Mouse (Mus musculus): ENCODE results near the gene Slc43a1.

Gene Slc43a1

DNA sequence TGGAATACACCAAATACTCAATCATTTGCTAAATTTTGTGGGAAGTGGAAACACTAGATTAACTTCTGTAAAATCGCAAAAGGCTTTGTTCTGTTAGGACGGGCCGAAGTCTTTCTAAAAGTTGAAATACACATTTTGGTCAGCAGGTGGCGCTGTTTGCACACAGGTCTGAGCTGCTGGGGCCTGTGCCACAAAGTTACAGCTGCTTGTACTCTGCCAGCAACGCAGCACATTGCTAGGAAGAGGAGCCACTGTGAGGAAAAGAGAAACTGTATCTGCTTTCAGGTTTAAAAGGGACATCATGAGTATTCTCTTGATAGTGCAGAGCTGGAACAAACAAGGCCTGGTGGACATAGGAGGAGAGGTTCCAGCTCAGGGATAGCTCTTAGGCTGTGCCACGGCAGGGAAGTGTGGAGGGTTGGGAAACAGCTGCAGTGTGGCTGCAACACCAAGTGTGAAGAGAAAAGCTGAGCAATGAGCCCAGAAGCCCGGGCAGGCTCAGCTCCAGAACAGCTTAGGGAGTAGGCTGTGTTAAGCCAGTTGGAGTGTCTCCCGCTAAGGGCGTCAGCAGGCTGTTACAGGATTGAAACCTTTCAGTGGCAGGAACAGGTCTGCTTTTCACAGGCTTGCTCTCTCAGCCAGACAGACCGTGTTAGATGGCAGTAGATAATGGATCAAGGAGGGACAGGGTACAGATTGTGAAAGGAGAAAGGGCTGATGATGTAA lies 6.8 kb upstream of the Slc43a1 start:
- DNase-seq (ENCODE audit: low spot score in 2 of 2) = peak; percentile 71 to 81

DNA sequence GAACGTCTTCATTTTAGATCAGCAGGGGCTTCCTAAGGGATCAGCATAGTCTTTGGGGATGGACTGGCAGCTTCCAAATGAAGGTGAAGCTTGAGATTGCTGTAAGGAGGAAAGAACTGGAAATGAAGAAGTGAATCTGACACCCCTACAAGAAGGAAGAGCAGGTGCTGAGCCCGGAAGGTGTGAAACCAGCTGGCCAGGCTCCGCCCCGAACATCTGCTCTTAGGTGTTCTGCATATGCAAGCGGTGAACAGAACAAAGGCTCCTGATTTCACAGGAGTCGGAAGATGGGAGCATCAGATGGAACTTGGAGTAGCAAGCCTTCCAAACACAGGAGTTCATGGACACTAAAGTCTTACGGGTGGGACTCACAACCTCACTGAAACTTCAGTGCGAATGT lies 1.5 kb upstream of the Slc43a1 start:
- DNase-seq (ENCODE audit: low spot score in 2 of 2) = peak; percentile 75

GRCm38 (mm10) chr2:84837817-84838592 lies 645 bp upstream of the Slc43a1 start:
- peak; percentile 44 to 51 for DNase-seq (ENCODE audit: low spot score in 2 of 2)

GRCm38 (mm10) chr2:84838993-84839980 lies 637 bp downstream of the Slc43a1 start:
- peak; percentile 53 to 70 for DNase-seq (ENCODE audit: low spot score in 2 of 2)

DNA sequence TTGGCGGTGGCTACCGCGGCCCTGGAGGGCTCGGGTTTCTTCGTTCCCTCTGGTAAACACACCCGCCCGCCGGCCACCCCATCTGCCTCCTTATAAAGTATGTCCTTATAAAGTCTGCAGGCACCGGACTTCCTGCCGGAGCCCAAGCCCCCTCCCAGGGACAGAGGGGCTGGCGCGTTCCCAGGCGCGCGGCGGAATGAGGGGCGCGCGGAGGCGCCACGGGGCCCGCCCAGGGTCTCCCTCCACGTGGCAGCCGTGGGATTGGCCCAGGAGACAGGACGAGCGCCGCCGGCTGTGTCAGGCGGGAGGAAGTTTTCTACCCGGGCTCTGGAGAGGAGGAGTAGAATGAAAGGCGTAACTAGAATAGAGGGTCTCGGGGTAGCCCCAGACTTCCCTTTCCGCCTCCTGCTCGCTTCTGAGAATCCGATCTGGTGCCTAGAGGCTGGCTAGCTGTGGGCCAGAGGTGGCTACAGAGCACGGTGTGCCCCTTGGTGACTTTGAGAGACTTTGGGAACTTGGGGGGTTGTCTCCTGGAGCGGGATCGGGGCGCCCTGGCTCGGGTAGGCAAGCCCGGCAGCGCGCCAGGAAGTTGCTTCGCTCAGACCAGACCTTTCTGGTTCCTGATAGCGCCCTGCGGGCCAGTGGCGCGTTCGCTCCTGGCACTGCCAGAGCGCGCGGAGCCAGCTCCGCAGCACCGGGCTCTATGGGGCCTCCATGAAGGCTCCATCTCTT lies 1.5 kb downstream of the Slc43a1 start:
- peak; percentile 61 to 64 for DNase-seq (ENCODE audit: low spot score in 2 of 2)

DNA sequence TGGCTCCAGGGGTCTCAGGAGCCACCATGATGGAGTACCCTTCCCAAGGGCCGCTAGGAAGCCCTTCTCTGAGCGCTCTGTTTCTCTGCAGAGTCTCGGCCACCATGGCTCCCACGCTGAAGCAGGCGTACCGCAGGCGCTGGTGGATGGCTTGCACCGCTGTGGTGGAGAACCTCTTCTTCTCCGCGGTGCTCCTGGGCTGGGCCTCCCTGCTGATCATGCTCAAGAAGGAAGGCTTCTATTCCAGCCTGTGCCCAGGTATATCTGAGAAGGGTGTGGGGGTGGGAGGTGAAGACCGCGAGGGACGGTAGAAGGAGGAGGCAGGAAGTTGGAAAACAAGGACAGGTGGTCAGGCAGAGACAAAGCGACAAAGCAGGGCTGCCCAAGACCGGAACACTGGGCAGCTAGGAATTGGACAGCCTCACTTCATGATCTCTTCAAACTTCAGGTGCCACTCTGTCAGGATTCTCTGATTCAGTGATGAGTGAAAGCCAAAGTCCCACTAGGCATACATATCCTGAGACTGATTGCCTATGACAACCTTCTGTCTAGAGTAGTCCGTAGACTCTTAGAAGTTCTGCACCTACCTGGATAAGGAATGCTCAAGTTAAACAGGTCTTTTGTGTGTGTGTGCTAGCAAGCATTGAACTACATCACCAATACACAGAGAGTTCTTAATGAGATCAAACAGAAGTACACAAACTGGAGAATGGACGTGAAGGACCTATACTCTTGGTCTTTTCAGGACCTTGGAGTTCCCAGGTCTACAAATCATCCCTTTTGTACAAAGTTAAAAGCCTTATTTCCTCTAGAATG lies 2.3 kb downstream of the Slc43a1 start:
- no peak for DNase-seq (ENCODE audit: low spot score in 2 of 2)

GRCm38 (mm10) chr2:84841905-84842304 lies 3.3 kb downstream of the Slc43a1 start:
- peak; percentile 74 to 83 for DNase-seq (ENCODE audit: low spot score in 2 of 2)

DNA sequence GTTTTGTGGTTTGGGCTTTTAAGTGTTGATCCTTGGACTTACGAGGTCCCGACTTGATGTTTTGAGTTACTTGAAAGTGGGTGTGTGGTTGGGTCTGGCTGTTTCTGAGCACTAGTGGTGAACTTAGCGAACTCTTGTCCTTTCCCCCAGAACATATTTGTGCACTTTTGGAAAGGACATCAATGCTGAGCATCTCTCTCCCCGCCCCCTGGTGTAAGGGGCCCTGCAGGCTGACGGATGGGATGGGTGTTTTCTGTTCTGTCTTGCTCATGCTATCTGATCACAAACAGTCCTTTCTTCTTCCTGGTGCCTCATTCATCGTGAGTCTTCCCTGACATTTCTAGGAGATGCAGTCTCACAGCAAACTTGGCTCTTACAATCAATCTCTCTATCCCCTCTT lies 5.0 kb downstream of the Slc43a1 start:
- DNase-seq (ENCODE audit: low spot score in 2 of 2) = no peak

DNA sequence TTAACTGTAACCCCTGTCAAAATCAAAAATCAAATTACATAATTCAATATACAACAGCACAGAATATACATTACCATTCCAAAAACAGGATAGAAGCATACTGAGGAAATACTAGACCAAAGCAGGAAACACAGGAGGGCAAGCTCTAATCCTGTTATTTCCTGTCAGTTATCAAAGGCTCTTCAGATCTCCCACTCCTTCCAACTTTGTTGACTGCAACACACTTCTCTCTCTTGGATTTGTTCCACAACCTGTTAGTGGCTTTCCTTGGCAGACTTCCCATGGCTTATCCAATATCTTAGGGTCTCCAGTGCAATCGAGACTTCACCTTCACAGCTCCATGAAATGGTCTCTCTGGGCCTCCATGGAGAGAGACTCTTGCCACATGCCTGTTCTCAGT lies 6.6 kb downstream of the Slc43a1 start:
- no peak for DNase-seq (ENCODE audit: low spot score in 2 of 2)

GRCm38 (mm10) chr2:84850407-84851129 lies 11.9 kb downstream of the Slc43a1 start:
- no peak for DNase-seq (ENCODE audit: low spot score in 2 of 2)

DNA sequence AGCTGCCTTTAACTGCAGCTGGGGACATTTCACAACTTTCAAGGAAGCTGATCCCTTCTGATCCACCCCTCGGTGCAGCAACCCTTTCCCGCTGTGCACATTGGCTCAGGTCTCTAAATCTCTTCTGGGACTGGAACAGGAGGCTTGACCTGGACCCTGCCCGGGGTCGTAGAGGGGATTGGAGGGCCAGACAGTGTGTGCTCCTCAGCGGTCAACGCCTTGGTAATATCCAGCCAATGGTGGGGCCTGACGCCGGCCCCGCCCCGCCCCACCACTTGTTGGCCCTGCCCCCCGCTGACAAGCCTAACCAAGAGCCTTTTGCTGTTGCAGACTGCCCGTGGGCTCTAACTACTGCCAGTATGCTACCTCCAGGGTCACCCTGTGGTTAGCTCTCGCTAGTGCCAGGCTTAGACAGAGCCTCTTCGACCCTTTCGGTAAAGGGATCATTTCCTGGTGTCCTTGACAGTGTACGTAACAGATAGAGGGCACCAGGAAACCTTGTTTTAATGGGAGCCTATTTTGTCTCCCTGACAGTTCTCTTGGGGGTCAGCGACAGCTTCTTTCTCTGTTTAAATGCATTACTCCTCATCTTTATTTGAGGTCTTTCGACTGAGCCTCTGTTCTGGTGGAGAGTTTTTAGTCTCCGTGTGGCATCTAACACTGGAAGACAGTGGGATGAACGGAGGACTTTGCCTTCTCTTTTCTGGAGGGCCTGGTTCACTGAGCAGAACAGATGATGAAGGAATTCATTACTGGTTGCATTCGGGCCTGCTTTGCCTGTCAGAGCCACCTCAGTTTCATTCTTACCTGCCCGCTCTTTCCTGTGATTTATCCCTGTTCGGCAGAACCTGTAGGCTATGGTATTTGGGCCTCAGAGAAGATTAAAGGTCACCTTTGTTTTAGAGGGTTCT lies 12.7 kb downstream of the Slc43a1 start:
- no peak for DNase-seq (ENCODE audit: low spot score in 2 of 2)

- peak; percentile 36 to 39 for DNase-seq (ENCODE audit: low spot score in 2 of 2)
These were observed 17.1 kb downstream of the Slc43a1 start for GRCm38 (mm10) chr2:84855732-84856131.

GRCm38 (mm10) chr2:84858551-84858950 lies 19.9 kb downstream of the Slc43a1 start:
- DNase-seq (ENCODE audit: low spot score in 2 of 2) = no peak

DNA sequence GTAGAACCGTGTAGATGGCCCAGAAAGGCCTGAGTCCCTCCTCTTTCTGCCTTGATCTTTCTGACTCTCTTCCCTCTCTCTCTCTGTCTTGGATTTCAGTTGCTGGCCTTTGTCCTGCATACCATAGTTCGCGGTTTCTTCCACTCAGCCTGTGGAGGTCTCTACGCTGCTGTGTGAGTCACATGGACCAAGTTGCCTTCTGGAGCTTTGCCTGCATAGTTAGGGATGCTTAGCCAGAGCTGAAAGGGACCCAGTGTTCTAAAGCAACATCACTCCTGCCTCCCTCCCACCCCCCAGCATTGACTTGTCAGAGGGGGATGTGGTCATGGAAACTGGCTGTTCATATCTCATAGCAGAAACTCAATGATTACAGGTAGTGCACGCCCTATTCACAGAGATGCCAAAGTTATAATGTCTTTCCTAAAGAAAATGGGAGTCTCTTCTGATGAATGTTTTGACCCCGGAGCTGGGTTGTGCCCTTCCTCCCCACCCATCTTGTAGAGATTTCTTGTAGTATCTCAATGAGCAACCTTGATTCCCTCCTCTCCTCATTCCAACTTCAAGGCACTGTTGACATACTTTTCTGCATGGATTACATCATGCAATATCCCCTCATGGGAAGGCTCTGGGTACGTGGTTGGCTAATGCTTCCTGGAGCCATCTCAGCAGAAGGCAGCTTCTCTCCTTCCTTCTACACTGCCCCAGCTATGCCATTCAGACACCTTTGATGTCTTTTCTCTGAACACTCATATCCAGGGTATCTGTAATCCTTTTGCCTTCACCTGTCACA lies 21.5 kb downstream of the Slc43a1 start:
- no peak for DNase-seq (ENCODE audit: low spot score in 2 of 2)

- DNase-seq (ENCODE audit: low spot score in 2 of 2) = no peak
These were observed 22.8 kb downstream of the Slc43a1 start for GRCm38 (mm10) chr2:84861430-84861829.

DNA sequence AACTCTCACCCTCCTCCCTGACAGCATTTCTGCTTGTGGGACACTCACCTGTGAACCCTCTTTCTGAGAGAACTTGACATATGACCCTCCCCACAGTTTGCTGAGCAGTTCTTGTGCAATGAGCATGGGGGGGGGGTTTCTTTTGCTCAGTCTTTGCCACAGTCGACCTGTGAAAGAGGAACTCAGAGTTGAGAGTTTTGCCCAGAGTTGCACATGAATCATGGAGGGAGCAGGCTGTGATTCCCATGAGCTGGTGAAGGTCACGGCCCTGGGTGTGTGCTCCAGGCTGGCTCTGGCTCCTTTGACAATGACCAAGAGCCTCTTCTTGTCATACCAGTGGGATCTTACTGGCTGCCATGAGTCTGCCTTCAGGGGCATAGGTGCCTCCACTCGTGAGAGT lies 23.6 kb downstream of the Slc43a1 start:
- no peak for DNase-seq (ENCODE audit: low spot score in 2 of 2)

GRCm38 (mm10) chr2:84865616-84866571 lies 27.2 kb downstream of the Slc43a1 start:
- peak; percentile 40 to 52 for DNase-seq (ENCODE audit: low spot score in 2 of 2)
